Mouse (Mus musculus) kidney, adult 2 months (tissue): ENCODE measurements around the gene Elovl5.

Experiments
- CTCF ChIP-seq: fragments of 200-500 bp; conservative IDR thresholded peaks from 2 replicates; pipeline ENCODE4 v1.5.1; 2011; ENCODE audit warnings: low read depth, mild to moderate bottlenecking, control low read depth, low read length, moderate library complexity, mixed read lengths; ENCODE audit not compliant: insufficient read depth, insufficient read length
- POLR2A ChIP-seq: fragments of 200-500 bp; IDR thresholded peaks from one replicate; pipeline ENCODE4 v1.6.1; 2011; ENCODE audit warnings: low read depth, low read length, control low read depth

- no peak for TF ChIP-seq CTCF
- no peak for TF ChIP-seq POLR2A
These were observed 75.1 kb downstream of the Elovl5 start for GRCm38 (mm10) chr9:77992276-77992675.
